Mouse (Mus musculus) kidney, adult 10 weeks (tissue): ENCODE results near the gene Pllp. TPM values are rescaled to one million over a fixed set of nuclear protein-coding genes. Genes with fewer than 3 reads are reported as not detected.

Experiments
- polyA plus RNA-seq: library from polyadenylated mRNA; stranded (reverse); fragments of 350-450 nt; fragmentation: Illumina TruSeq; extraction: RNeasy Lipid Tissue Mini Kit (QIAGEN cat#74804); gene quantifications from one replicate; pipeline ENCODE4 v1.2.3, GENCODE M21; 2014; ENCODE audit warnings: low read depth, low replicate concordance

Pllp gene
- 6.4 TPM for polyA plus RNA-seq

DNA sequence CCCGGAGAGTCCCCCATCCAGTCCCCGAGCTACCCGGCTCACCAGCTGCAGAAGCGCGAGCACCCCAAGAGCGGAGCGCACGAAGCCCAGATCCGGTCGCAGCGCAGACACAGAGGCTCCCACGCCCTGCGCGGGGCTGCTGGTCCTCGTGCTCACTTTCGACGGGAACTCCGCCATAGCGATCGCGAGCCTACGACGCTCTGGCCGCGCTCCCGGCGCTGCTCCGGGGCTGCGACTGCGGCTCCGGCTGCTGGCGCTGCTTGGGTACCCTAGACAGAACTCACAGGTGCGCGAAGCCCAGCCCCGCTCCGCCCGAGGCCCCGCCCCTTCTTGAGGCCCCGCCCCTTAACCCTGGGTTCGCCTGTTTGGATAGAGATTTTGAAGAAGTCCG lies at the start of gene Pllp:
Gene Pllp, minus strand, starts transcription at position 285 of the 391 bp plus-strand sequence.

DNA sequence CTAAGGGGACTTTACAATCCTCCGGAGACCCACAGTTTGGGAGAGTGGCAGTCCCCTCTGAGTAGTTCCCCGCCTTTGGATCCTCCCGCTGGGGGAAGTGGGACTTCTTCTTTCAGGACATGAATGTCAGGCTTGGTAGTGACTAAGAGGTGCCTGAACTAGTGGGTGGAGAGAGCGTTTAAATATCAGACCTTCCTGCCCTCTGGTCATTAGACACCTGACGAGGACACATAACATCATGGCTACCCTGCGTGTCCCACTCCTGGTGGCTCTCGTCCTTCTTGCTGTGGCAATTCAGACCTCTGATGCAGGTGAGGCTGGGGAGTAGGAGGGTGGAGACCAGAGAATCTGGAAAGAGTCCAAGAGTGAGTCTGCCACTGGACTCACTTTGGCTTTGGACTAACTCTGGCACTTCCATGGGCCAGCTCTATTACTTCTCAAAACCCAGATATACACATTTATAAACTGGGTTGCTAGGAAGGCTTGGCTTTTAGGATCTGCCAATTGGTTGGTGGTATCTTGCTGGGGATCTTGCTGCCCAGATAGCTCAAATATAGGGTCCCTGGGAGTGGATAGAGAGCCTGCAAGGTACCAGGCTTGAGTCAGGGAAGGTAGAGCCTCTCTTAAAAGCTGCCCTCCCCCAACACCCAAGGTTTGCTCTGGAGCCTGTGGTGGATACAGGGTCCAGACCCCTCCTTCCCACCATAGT lies 49.6 kb upstream of the Pllp start, which contains the start of gene Ccl22:
Gene Ccl22, plus strand, starts transcription at position 115 of the 709 bp plus-strand sequence.

DNA sequence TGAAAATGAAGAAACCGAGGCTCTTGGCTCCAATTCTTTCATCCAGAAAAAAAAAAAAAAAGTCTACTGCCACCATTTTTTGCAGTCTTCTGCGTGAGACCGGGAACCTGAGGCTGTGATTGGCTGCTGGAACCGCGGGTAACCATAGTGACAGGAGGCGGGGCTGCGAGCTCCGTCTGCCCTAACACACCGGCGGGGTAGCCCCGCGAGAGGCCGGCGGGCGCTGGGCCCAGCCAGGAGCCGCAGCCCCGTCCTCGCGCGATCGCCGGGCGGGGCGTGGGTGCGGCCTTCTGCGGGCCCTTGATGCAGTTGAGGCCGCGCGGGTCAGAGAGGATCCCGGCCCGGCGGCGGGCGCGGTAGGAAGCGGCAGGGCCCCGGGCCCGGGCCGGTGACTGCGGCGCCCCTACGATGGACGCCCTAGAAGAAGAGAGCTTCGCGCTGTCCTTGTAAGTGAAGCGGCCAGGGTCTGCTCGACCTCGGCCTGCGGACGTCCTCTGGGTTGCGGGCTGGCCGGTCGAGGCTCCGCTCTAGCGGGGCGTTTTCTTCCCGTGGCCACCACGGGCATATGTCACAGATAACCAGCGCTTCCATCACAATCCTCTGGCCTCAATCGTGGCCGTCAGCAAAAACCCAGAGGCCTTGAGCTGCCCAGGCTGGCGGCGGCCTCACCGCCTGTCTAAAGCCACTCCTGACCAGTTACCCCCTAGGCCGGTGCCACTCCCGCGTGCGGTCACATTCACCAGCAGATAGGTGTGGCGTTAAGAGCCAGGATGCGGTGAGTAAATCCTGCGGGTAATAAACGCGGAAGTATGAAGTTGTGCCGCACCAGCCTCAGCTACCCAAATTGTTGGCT lies 29.4 kb downstream of the Pllp start, which contains the start of gene Arl2bp:
Gene Arl2bp, plus strand, starts transcription at position 145 of the 853 bp plus-strand sequence.

Other genes starting within 250 kb of the Pllp start
- 3.6 TPM for gene Cpne2, start 163.3 kb downstream of the Pllp start, polyA plus RNA-seq
- gene Rspry1, start 94.3 kb downstream of the Pllp start, polyA plus RNA-seq, result 56.8 TPM
- 54.6 TPM for gene Fam192a, start 94.3 kb downstream of the Pllp start, polyA plus RNA-seq
- gene Arl2bp, start 29.7 kb downstream of the Pllp start, polyA plus RNA-seq, result 151 TPM
- gene Ccl22, start 49.3 kb upstream of the Pllp start, polyA plus RNA-seq, result 0.20 TPM
- 2.9 TPM for gene Cx3cl1, start 75.7 kb upstream of the Pllp start, polyA plus RNA-seq
- gene Ccl17, start 114.2 kb upstream of the Pllp start, polyA plus RNA-seq, result not detected
- gene Coq9, start 142.0 kb upstream of the Pllp start, polyA plus RNA-seq, result 24.6 TPM
- 3.2 TPM for gene Ciapin1, start 142.1 kb upstream of the Pllp start, polyA plus RNA-seq
- 4.2 TPM for gene Polr2c, start 161.2 kb upstream of the Pllp start, polyA plus RNA-seq
- 0.97 TPM for gene Dok4, start 180.1 kb upstream of the Pllp start, polyA plus RNA-seq
- gene Ccdc102a, start 221.8 kb upstream of the Pllp start, polyA plus RNA-seq, result not detected
- not detected for gene Adgrg5, start 227.4 kb upstream of the Pllp start, polyA plus RNA-seq